Mouse (Mus musculus): Measurements from ENCODE around the gene Ank. TPM values are rescaled to one million over a fixed set of nuclear protein-coding genes. Genes with fewer than 3 reads are reported as not detected.

Ank gene
- total RNA-seq, 1 experiment from 2014 or later, result 4.1 TPM

GRCm38 (mm10) chr15:27613255-27613654 lies 146.8 kb downstream of the Ank start:
- no peak for ATAC-seq (ENCODE audit: extremely low read depth, insufficient number of reproducible peaks, low FRiP score, poor library complexity, severe bottlenecking)

GRCm38 (mm10) chr15:27616159-27616558 lies 149.7 kb downstream of the Ank start:
- ATAC-seq (ENCODE audit: extremely low read depth, insufficient number of reproducible peaks, low FRiP score, poor library complexity, severe bottlenecking), result no peak

- ATAC-seq (ENCODE audit: extremely low read depth, insufficient number of reproducible peaks, low FRiP score, poor library complexity, severe bottlenecking), result no peak
These were observed 150.8 kb downstream of the Ank start for GRCm38 (mm10) chr15:27617227-27617626.

GRCm38 (mm10) chr15:27618778-27619533 lies 152.5 kb downstream of the Ank start:
- no peak for ATAC-seq (ENCODE audit: extremely low read depth, insufficient number of reproducible peaks, low FRiP score, poor library complexity, severe bottlenecking)

GRCm38 (mm10) chr15:27619683-27620082 lies 153.2 kb downstream of the Ank start:
- no peak for ATAC-seq (ENCODE audit: extremely low read depth, insufficient number of reproducible peaks, low FRiP score, poor library complexity, severe bottlenecking)

- ATAC-seq (ENCODE audit: extremely low read depth, insufficient number of reproducible peaks, low FRiP score, poor library complexity, severe bottlenecking), result no peak
These were observed 154.2 kb downstream of the Ank start for GRCm38 (mm10) chr15:27620475-27621185.

GRCm38 (mm10) chr15:27623286-27623685 lies 156.8 kb downstream of the Ank start:
- ATAC-seq (ENCODE audit: extremely low read depth, insufficient number of reproducible peaks, low FRiP score, poor library complexity, severe bottlenecking), result no peak

- ATAC-seq (ENCODE audit: extremely low read depth, insufficient number of reproducible peaks, low FRiP score, poor library complexity, severe bottlenecking), result peak; percentile 77
These were observed 158.8 kb downstream of the Ank start for GRCm38 (mm10) chr15:27625014-27625889.

GRCm38 (mm10) chr15:27625890-27626255 lies 159.4 kb downstream of the Ank start:
- no peak for ATAC-seq (ENCODE audit: extremely low read depth, insufficient number of reproducible peaks, low FRiP score, poor library complexity, severe bottlenecking)

GRCm38 (mm10) chr15:27626314-27626713 lies 159.8 kb downstream of the Ank start:
- ATAC-seq (ENCODE audit: extremely low read depth, insufficient number of reproducible peaks, low FRiP score, poor library complexity, severe bottlenecking), result no peak

- peak; percentile 31 for ATAC-seq (ENCODE audit: extremely low read depth, insufficient number of reproducible peaks, low FRiP score, poor library complexity, severe bottlenecking)
These were observed 161.3 kb downstream of the Ank start for GRCm38 (mm10) chr15:27627794-27628193.

- no peak for ATAC-seq (ENCODE audit: extremely low read depth, insufficient number of reproducible peaks, low FRiP score, poor library complexity, severe bottlenecking)
These were observed 162.6 kb downstream of the Ank start for GRCm38 (mm10) chr15:27629046-27629445.

GRCm38 (mm10) chr15:27629800-27630600 lies 163.5 kb downstream of the Ank start:
- no peak for ATAC-seq (ENCODE audit: extremely low read depth, insufficient number of reproducible peaks, low FRiP score, poor library complexity, severe bottlenecking)

- peak; percentile 92 for ATAC-seq (ENCODE audit: extremely low read depth, insufficient number of reproducible peaks, low FRiP score, poor library complexity, severe bottlenecking)
These were observed 164.3 kb downstream of the Ank start, which contains the start of gene Otulin for GRCm38 (mm10) chr15:27630601-27631383. Gene Otulin, minus strand, starts transcription at chr15:27630693.

GRCm38 (mm10) chr15:27633941-27634900 lies 167.7 kb downstream of the Ank start:
- ATAC-seq (ENCODE audit: extremely low read depth, insufficient number of reproducible peaks, low FRiP score, poor library complexity, severe bottlenecking), result no peak

GRCm38 (mm10) chr15:27641171-27641570 lies 174.7 kb downstream of the Ank start:
- ATAC-seq (ENCODE audit: extremely low read depth, insufficient number of reproducible peaks, low FRiP score, poor library complexity, severe bottlenecking), result peak; percentile 73

- ATAC-seq (ENCODE audit: extremely low read depth, insufficient number of reproducible peaks, low FRiP score, poor library complexity, severe bottlenecking), result peak; percentile 78; the same call in 1 of the 2 replicates
These were observed 176.4 kb downstream of the Ank start for GRCm38 (mm10) chr15:27642895-27643294.
